Mouse (Mus musculus): ENCODE measurements around the gene 1700030J22Rik. TPM values are rescaled to one million over a fixed set of nuclear protein-coding genes. Genes with fewer than 3 reads are reported as not detected.
A peak's percentile ranks its signal among the peaks of the same experiment; 100 is the strongest.

Gene 1700030J22Rik
- polyA plus RNA-seq, 1 experiment = 1.5 TPM

GRCm38 (mm10) chr8:116921337-116922059, 57.3 kb downstream of the 1700030J22Rik start, which contains the start of the genes Cmc2 and Cenpn:
Cmc2 (minus strand) TSS chr8:116921455.
Cenpn (plus strand) TSS chr8:116921730.
- TF ChIP-seq CTCF (IDR thresholded peaks at IDR 0.05; ENCODE audit: insufficient read depth, low read length) (no peak), POLR2A (IDR thresholded peaks at IDR 0.05; ENCODE audit: borderline replicate concordance, extremely low read depth, low read depth, low read length) (peak; percentile 98; the same call in 1 of the 2 replicates)
- peak; percentile 94 for DNase-seq
- under 1% methylated on average over 57 of the region's 57 CpGs for WGBS
- H3K4me1 ChIP-seq (ENCODE audit: control insufficient read depth, insufficient read depth, low read length) = peaks cover 3% of the 10 kb centered on the region
- H3K4me3 ChIP-seq (replicated peaks; ENCODE audit: extremely low read depth, low read depth, low read length) = peak within 1 kb of the TSS; percentile 96

DNA sequence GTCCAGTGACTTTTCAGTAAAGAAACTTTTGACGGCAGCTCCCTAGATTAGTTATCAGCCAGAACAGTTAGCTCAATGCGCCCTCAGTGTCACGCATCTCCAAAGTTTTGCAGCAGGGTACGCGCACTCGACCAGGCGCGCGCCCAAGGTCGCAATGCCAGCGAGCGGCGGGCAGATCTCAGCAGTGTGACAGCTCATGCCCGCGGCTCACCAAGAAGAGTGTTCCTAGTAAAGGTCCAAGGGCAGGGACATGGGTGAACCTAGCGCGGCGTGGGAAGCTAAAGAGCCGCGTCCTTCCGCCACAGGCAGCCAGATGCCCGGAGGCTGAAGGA, 57.8 kb downstream of the 1700030J22Rik start:
- no peak for DNase-seq
- TF ChIP-seq CTCF (IDR thresholded peaks at IDR 0.05; ENCODE audit: insufficient read depth, low read length) = no peak
- no peak for TF ChIP-seq POLR2A (IDR thresholded peaks at IDR 0.05; ENCODE audit: borderline replicate concordance, extremely low read depth, low read depth, low read length)
- under 1% methylated on average over 22 of the region's 22 CpGs for WGBS
- Histone ChIP-seq H3K4me1 (ENCODE audit: control insufficient read depth, insufficient read depth, low read length) (peaks cover 3% of the 10 kb centered on the region), H3K4me3 (replicated peaks; ENCODE audit: extremely low read depth, low read depth, low read length) (peak overlapping the region; percentile 96)

Other genes starting within 250 kb of the 1700030J22Rik start
- 3.2 and 3.3 TPM in 2 replicates for gene Cdyl2, start 246.0 kb downstream of the 1700030J22Rik start, polyA plus RNA-seq (2012; rRNA removed)
- gene Cmc2, start 57.5 kb downstream of the 1700030J22Rik start, polyA plus RNA-seq (2012; rRNA removed) = 4.8 and 8.1 TPM in 2 replicates
- gene Cenpn, start 57.2 kb downstream of the 1700030J22Rik start, polyA plus RNA-seq (2012; rRNA removed) = 0.74 and 1.2 TPM in 2 replicates
- gene Atmin, start 35.6 kb downstream of the 1700030J22Rik start, polyA plus RNA-seq (2012; rRNA removed) = 13.9 and 15.9 TPM in 2 replicates
- gene Gcsh, start 14.6 kb upstream of the 1700030J22Rik start, polyA plus RNA-seq (2012; rRNA removed) = 10.2 and 14.7 TPM in 2 replicates
- gene Pkd1l2, start 103.5 kb upstream of the 1700030J22Rik start, polyA plus RNA-seq (2012; rRNA removed) = 0.06 and 0.12 TPM in 2 replicates
- gene Bco1, start 116.9 kb upstream of the 1700030J22Rik start, polyA plus RNA-seq (2012; rRNA removed) = 0.34 TPM in 1 of 2 replicates, not detected in the other
- gene Gan, start 179.2 kb upstream of the 1700030J22Rik start, polyA plus RNA-seq (2012; rRNA removed) = 5.6 and 8.6 TPM in 2 replicates